Mouse (Mus musculus) hindbrain, postnatal 0 days (tissue): ENCODE data around the gene Junb. TPM values are rescaled to one million over a fixed set of nuclear protein-coding genes. Genes with fewer than 3 reads are reported as not detected.

Experiments
- ATAC-seq: fragments of 200-750 bp; cut with Nextera tagmentation; 2 replicates; pipeline ENCODE4 v1.8.0; 2017; ENCODE audit warnings: mild to moderate bottlenecking, moderate TSS enrichment, moderate library complexity
- DNase-seq: peaks from one replicate; pipeline ENCODE4 v3.0.0-alpha.2; 2015; ENCODE audit warnings: low spot score
- H3K27ac ChIP-seq: fragments of 300-500 bp; sonication (generic); 2 replicates; pipeline ENCODE4 v1.5.1; 2014; ENCODE audit warnings: mild to moderate bottlenecking
- H3K27me3 ChIP-seq: fragments of 300-500 bp; sonication (generic); 2 replicates; pipeline ENCODE4 v1.6.1; 2014; ENCODE audit warnings: low read length, mixed read lengths; ENCODE audit not compliant: insufficient read depth
- H3K36me3 ChIP-seq: fragments of 300-500 bp; sonication (generic); 2 replicates; pipeline ENCODE4 v1.6.1; 2014; ENCODE audit warnings: low read length, mixed read lengths; ENCODE audit not compliant: insufficient read depth
- H3K4me1 ChIP-seq: fragments of 300-500 bp; sonication (generic); 2 replicates; pipeline ENCODE4 v1.6.1; 2014; ENCODE audit warnings: antibody characterized with exemption, low read length, mixed read lengths; ENCODE audit not compliant: insufficient read depth
- H3K4me2 ChIP-seq: fragments of 300-500 bp; sonication (generic); 2 replicates; pipeline ENCODE4 v1.6.1; 2014; ENCODE audit warnings: low read depth, mild to moderate bottlenecking, low read length, moderate library complexity, mixed read lengths
- H3K4me3 ChIP-seq: fragments of 300-500 bp; sonication (generic); 2 replicates; pipeline ENCODE4 v1.5.1; 2014; ENCODE audit warnings: low read length
- H3K9ac ChIP-seq: fragments of 300-500 bp; sonication (generic); replicated peaks from 2 replicates; pipeline ENCODE4 v1.6.1; 2014; ENCODE audit warnings: mild to moderate bottlenecking, low read length, moderate library complexity, mixed read lengths
- H3K9me3 ChIP-seq: fragments of 300-500 bp; sonication (generic); 2 replicates; pipeline ENCODE4 v1.6.1; 2016; ENCODE audit warnings: low read length, mixed read lengths
- CTCF ChIP-seq: IDR thresholded peaks from 2 replicates; pipeline ENCODE4 v1.5.1; 2016; ENCODE audit warnings: antibody characterized with exemption, control low read depth, low read depth
- WGBS: fragments of 180-500 bp; shearing (Covaris S2); extraction: QIAGEN DNeasy Blood & Tissue Kit; methylation state at CpG from one replicate; pipeline ENCODE4 v1.1.7; 2014; 5-methylcytosine and 5-hydroxymethylcytosine counted together
- polyA plus RNA-seq: library from polyadenylated mRNA; unstranded; fragments of >200 nt; fragmentation: Nextera tagmentation; extraction: Ambion mirVana; gene quantifications from 2 replicates; pipeline ENCODE4 v1.2.1, GENCODE M21; 2015
- total RNA-seq: library from RNA; depleted of rRNA; stranded (reverse); fragments of >200 nt; gene quantifications from 2 replicates; pipeline ENCODE4 v1.2.3, GENCODE M21; 2014

Junb gene
- total and polyA plus RNA-seq, 2 experiments from 2014 or later = 7.9 to 17.8 TPM

- H3K4me2 ChIP-seq = peak overlapping the region; percentile 98
- ATAC-seq (no peak), DNase-seq (peak; percentile 65)
- 2% methylated on average over 70 of the region's 70 CpGs for WGBS
- peaks cover 35% of the 10 kb centered on the region for H3K4me1 ChIP-seq
- H3K9ac ChIP-seq = peak overlapping the region; percentile 67
- peak overlapping the region; percentile 51 for H3K4me3 ChIP-seq
- H3K27me3 ChIP-seq = no peaks in the 10 kb centered on the region
- no peaks in the 10 kb centered on the region for H3K9me3 ChIP-seq
- TF ChIP-seq CTCF = no peak
- H3K36me3 ChIP-seq = 0 out of 2 replicates have a peak, but pooled peaks cover under 1% of the 10 kb centered on the region
- peak overlapping the region; percentile 74 for H3K27ac ChIP-seq
Measured at GRCm38 (mm10) chr8:84977435-84978247, 877 bp downstream of the Junb start.

- DNase-seq (no peak), ATAC-seq (no peak)
- Histone ChIP-seq H3K4me3 (peak overlapping the region; percentile 51), H3K36me3 (peaks cover 8% of the 10 kb centered on the region; the same call in 1 of the 2 replicates), H3K9me3 (no peaks in the 10 kb centered on the region), H3K4me1 (peaks cover 35% of the 10 kb centered on the region), H3K27ac (no peak overlapping the region), H3K9ac (peak overlapping the region; percentile 67), H3K27me3 (no peaks in the 10 kb centered on the region), H3K4me2 (peak overlapping the region; percentile 98)
- TF ChIP-seq CTCF = no peak
- under 1% methylated on average over 24 of the region's 25 CpGs for WGBS
Measured at GRCm38 (mm10) chr8:84976763-84977434, 1.6 kb downstream of the Junb start.

GRCm38 (mm10) chr8:84976031-84976762, 2.3 kb downstream of the Junb start:
- Histone ChIP-seq H3K27me3 (no peaks in the 10 kb centered on the region), H3K9ac (peak overlapping the region; percentile 67), H3K9me3 (no peaks in the 10 kb centered on the region), H3K36me3 (peaks cover 14% of the 10 kb centered on the region; the same call in 1 of the 2 replicates), H3K4me2 (peak overlapping the region; percentile 98), H3K4me3 (peak overlapping the region; percentile 51), H3K4me1 (peaks cover 34% of the 10 kb centered on the region), H3K27ac (peak overlapping the region; percentile 54)
- DNase-seq (peak; percentile 96), ATAC-seq (peak; percentile 84)
- WGBS = under 1% methylated on average over 57 of the region's 61 CpGs
- TF ChIP-seq CTCF = peak; percentile 37

- Histone ChIP-seq H3K27ac (no peak overlapping the region), H3K4me3 (peak overlapping the region; percentile 51; the same call in 1 of the 2 replicates), H3K27me3 (no peaks in the 10 kb centered on the region), H3K4me1 (peaks cover 33% of the 10 kb centered on the region), H3K9ac (no peak overlapping the region), H3K9me3 (no peaks in the 10 kb centered on the region), H3K36me3 (peaks cover 18% of the 10 kb centered on the region; the same call in 1 of the 2 replicates), H3K4me2 (peak overlapping the region; percentile 98)
- TF ChIP-seq CTCF = peak; percentile 89
- 31% methylated on average over 7 of the region's 7 CpGs for WGBS
- ATAC-seq (no peak), DNase-seq (peak; percentile 76)
Measured at GRCm38 (mm10) chr8:84975434-84975833, 3.1 kb downstream of the Junb start.

GRCm38 (mm10) chr8:84974543-84975142, 3.9 kb downstream of the Junb start:
- no peak for ATAC-seq
- Histone ChIP-seq H3K4me1 (peaks cover 27% of the 10 kb centered on the region), H3K27me3 (no peaks in the 10 kb centered on the region), H3K4me3 (no peak overlapping the region), H3K27ac (no peak overlapping the region), H3K9ac (no peak overlapping the region), H3K9me3 (no peaks in the 10 kb centered on the region), H3K4me2 (no peak overlapping the region), H3K36me3 (peaks cover 18% of the 10 kb centered on the region; the same call in 1 of the 2 replicates)
- 83% methylated on average over 8 of the region's 8 CpGs for WGBS
- DNase-seq = no peak
- TF ChIP-seq CTCF = no peak
